Mouse (Mus musculus): ENCODE measurements around the gene Egfl7.
A peak's percentile ranks its signal among the peaks of the same experiment; 100 is the strongest.

Gene Egfl7

DNA sequence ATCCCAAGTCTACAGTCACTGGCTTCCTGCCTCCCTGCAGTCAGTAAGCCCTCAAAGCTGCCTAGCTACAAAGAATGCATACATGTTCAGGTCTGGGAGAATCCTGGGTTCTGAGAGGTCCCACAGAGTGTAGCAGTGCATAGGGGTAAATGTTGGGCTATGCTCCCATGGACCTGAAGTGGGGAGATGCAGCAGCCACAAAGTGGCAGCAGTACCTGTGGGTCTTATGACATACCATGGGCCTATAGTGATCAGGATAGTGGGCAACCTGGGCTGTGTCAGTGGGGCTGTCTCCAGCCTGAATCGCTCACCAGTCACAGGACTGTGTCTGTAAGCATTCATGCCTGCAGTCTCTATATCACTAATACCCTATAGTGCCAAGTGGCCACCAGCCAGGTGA, at the start of gene Egfl7:
Egfl7 (plus strand) TSS at position 301 of the 400 bp plus-strand sequence.
- DNase-seq (ENCODE audit: low read depth), result no peak

DNA sequence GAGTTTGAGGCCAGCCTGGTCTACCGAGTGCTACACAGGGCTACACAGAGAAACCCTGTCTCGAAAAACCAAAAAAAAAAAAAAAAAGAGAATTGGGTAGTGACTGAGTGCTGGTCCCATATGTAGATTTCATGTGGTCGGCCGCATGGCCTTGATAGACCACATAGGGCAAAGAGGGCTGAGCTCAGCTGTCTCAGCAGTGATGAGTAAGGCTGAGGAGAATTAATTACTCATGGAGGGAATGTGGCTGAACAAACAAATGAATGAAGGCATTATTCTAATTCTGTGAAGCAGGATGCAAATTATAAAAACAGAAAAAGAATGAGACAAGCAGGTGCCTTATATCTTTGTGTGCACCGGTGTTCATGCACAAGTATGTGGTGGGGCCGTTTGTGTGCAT, 48.0 kb upstream of the Egfl7 start:
- DNase-seq (ENCODE audit: low read depth), result no peak

DNA sequence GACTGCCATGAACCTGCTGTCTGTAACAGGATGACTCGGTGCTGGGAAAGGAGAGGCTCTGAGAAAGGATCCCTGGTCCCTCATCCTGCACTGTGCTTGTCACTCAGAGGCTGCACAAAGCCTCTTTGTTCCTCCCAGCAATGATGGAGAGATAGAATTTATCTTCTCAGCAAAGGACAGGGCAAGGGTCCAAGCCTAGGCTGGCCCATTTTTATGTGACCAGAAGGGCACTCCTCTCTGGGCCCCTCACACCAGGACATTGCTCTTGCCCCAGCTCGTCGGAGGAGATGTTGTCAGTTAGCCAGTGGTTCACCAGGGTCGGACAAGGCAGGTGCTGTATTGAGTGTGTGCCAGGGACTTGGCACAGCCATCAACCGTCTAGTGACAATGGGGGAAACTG, 46.6 kb upstream of the Egfl7 start:
- no peak for DNase-seq (ENCODE audit: low read depth)

DNA sequence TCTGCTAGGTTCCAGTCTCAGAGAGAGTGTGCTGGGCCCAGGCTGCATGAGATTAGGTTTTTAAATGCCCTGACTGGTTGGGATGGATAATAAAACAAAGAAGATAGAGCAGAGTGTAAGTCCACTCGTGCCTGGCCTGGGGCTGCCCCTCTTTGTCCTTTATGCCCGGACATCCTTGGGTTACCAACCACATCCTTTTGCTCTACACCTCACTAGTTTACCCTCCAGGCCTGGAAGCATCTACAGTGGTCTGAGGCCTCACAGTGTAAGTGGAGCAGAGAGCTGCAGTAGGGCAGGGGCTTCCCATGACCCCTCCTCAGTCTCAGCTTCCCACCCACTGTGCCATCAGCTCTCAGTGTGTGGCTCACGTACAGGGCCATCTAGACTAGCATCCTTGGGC, 45.7 kb upstream of the Egfl7 start:
- no peak for DNase-seq (ENCODE audit: low read depth)

DNA sequence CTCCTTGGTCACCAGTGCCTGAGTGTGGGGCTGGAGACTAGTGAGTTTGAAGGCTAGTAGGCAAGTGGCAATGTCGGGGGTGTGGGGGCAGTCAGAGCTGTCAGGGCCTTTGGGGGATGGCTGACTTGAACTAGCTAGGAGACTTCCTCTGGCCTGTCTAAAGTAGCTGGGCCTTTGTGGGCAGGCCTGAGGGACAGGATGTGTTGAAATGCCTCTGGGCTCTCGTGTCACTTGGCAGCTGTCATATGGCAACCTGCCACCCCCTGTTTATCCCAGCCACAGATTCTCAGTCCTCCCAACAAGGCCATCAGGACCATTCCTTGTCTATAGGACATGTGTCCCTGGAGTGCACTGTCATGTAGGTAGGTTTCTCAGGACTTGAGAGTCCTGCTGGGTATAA, 45.2 kb upstream of the Egfl7 start:
- no peak for DNase-seq (ENCODE audit: low read depth)

DNA sequence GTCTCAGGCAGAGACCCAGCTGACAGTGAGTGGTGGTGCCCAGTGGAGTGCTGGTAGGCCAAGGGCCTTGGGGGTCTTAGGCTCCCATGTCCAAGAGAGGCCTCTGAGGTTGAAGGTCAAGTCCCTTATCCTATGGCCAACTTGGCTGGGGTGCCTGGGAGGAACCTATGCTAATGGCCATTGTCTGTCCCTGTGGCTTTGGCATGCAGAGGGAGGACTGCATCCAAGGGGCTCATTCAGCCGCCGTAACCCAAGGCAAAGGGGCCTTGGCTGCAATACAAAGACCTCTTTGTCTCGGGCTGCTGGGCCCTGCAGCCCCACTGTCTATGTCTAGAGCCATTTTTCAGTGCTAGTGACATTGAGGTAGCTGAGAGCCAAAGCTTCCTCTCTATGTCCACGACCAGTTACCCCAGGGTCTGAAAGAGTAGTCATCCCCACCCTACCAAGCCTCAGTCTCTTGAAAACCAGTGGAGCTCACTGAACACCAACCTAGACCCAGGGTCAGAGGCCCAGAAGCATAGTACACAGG, 44.2 kb upstream of the Egfl7 start:
- DNase-seq (ENCODE audit: low read depth), result no peak

DNA sequence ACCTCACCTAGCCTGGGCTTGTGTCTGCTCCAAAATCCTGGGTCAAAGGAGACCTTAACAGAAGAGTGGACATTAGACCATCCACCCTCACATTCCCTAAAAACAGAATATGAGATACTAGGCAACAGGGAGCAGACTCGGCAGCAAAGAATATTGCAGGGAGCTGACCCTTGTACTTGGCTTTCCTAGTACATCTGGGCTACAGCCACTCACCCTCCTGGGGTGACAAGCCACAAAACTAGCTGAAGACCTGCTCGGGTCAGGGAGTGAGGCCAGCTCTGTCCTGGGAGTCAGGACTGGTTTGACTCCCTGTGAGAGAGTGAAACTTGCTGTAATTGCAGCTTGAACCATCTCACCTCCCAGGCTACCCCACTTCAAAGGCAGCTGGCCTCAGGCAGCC, 40.3 kb upstream of the Egfl7 start:
- DNase-seq (ENCODE audit: low read depth), result no peak

DNA sequence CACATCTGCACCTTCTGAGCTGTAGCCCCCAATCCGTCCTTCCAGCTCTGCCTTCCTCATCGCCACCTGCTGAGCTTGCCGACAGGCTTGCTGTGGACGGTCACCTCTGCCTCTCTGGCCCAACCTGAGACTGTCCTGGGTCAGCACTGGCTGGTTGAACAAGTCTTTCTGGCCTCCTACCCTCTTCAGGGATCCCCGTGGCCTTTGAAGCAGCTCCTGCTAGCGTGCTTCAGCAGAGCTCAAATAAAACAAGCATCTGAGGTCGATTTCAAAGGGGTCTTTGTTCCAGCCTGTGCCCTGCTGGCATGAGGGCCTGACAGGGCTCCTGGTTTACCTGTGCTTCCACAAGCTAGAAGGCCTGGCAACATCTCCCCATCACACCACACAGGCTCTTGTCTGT, 39.1 kb upstream of the Egfl7 start:
- no peak for DNase-seq (ENCODE audit: low read depth)

DNA sequence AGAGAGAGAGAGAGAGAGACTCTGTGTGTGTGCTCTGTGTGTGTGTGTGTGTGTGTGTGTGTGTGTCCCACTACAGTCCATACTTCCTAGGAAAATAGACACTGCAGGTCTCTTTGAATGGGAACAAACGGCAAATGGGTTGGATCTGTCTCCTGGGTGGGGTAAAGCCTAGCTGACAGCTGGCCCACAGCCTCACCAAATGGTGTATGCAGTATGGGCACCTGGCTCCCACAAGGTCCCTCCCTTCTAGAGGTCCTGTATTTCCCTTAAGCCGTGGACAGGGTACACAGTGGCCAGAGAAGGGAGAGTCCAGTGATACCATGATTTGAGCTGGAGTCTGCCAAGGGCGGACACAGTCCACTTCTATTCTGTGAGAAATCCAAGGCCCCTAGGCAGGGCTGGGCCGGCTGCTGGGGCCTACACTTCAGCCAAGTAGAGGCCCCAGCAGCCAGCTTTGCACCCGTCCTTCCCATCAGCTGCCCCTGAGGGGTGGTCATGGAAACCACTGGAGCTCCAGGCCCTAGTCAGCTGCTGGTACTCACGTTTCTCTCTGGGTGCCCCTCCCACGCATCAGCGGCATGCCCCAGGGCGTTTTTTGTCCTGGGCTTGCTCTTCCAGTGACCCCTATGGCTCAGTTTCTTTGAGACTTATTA, 38.4 kb upstream of the Egfl7 start:
- DNase-seq (ENCODE audit: low read depth), result no peak

DNA sequence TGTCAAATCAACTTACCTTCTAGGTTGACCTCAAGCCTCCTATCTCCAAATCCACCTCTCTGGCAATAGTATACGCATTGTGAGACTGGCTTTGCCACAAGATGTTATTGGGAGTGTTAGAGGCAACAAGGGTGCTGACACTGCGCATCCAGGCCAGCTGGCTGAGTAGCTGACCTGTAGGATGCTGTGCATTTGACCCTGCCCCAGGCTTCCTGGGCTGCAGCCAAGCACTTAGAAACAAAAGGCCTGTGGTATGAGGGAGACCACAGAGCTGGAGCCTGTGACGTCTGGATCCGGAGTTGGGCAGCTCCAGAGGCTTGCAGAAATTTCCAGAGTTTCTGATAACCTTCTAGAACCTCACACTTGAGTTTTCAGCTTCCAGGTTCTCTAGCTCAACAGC, 36.7 kb upstream of the Egfl7 start:
- no peak for DNase-seq (ENCODE audit: low read depth)

DNA sequence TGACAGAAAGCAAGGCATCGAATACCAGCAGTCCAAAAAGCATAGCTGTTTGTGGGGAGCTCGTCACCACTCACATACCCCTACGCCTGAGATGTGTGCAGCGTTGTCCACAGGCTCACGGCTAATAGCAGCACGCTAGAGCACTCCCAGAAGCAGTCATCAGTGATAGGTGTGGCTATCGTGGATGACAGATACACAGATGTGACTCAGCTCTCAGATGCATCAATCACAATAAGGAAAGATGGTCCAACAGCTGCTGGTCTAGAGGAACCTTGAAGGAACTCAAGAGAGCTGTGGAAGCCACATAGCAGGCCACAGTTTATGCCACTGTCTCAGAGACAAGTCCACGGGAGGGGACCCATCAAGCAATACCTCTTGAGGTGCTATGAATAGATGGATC, 36.0 kb upstream of the Egfl7 start:
- DNase-seq (ENCODE audit: low read depth), result no peak

DNA sequence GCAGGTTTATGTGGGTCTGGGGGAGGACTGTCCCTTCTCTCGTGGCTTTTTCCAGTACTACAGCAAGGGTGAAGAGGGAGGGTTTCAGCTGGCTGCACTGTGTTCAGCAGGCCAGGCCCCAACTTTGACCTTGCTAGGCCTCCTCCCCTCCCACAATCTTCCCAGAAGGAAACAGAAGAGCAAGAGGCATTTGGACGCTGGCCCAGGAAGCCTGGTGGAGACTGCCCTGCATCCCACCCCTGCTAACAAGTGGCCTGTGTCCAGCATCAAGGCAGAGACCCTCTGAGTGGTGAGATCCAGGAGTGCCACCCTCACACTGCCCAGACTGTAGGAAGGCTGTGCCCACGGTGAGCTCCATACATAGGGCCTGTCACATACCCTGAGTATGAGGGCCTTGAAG, 35.5 kb upstream of the Egfl7 start:
- no peak for DNase-seq (ENCODE audit: low read depth)

DNA sequence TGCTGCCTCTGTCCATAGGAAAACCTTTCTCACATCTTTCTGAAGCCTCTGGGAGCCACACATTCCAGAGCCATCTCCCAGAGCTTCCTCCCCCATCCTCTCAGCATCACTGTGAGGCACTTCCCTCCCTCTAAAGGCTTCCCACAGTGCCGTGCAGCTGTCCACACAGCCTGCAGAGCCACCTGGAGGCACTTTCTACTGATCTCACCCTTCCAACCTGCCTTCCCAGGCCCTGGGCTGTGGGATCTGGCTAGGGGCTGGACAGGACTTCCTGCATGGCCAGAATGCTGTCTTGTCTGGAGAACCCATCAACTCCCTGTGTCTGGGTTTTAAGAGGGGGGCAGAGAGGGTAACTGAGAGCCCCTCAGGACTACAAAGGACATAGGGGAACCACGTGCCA, 32.3 kb upstream of the Egfl7 start:
- DNase-seq (ENCODE audit: low read depth), result no peak

DNA sequence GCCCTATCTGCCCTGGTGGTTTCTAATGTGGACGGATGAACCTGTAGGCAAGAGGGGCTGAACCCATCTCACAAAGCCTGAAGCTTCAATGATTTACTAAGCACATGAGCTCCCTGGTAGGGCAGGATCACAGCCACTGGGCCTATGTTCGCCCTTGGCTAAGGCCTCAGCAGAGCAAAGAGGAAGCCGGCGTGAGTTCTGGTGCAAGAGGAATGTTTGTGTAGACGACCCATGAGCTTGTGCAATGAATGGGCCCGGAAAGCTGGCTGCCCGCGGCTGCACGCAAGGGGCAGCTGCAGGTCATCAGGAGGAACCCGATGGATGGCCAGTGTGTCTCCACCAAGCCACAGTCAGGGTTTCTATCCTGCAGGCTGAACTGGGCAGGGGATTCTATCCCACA, 30.0 kb upstream of the Egfl7 start:
- DNase-seq (ENCODE audit: low read depth), result no peak

DNA sequence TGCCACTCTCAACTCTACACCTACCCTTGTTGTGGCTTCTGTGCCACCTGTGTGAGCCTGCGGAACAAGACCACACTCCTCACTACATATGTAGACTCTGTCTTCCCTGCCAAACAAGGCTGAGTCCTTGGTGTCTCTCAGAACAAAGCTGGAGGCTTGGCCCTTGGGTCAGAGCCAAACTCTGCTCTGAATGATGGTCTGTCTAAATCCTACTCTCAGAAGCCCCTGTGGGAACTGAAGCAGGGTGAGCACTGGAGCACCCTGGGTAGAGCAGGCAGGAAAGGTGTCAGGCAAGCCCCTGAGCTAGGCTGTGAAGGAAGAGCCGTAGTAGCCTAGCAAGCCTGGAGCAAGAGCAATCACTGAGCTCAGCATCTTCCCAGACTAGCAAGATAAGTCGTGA, 29.6 kb upstream of the Egfl7 start:
- no peak for DNase-seq (ENCODE audit: low read depth)

DNA sequence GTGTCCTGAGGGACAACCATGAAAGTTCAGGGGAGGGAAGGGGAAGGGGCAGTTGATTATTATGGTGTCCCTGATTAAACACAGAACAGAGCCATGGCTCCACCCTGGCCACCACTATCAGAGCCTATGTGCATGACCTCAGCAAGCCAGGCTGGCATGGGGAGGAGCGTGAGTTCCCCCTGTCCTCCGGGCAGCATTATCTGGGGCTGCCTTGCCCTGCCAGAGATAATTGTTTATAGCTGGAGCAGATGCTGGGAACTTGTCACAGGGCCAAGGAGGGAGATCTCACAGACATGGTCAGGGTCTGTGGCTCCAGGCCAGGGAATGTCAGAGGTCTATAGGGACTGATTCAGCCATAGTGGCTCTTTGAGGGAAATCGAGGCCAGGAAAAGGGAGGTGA, 29.0 kb upstream of the Egfl7 start:
- DNase-seq (ENCODE audit: low read depth), result no peak

DNA sequence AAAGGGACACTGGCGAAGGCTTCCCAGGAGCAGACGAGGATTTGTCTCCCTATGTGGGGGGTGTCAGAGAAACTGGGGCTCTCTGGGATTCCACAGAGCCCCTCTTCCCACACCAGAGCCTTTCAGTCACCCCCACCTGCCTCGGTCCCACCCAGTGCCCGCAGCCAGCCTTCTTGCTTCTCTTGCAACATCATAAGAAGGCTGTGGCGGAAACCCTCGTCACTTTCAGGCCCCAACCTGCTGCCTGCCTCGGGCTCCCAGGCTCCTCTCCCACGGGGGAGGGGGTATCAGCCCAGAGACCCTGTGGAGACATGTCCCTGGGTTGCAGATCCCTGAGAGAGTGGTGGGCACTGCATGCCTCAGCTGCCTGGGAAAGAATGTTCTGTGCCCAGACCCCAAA, 28.4 kb upstream of the Egfl7 start:
- DNase-seq (ENCODE audit: low read depth), result no peak

DNA sequence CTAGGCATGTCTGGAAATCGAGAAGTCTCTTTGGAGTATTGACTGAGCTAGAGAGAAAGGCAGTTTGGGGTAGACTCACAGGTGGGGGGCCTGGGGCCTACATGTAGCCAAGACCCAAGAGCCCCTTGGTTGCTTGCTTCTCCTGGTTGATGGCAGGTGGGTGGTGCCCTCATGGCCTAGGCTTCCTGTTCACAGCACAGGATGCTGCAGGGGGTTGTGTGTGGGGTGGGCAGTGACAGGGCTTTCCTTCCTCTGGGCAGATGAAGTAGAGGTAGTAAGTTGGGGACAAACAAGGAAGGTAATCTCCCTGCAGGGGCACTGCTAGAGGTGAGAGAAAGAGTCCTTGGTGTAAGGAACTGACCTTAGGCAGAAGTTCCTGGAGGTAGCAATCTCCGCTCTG, 27.7 kb upstream of the Egfl7 start:
- peak; percentile 18 for DNase-seq (ENCODE audit: low read depth)

DNA sequence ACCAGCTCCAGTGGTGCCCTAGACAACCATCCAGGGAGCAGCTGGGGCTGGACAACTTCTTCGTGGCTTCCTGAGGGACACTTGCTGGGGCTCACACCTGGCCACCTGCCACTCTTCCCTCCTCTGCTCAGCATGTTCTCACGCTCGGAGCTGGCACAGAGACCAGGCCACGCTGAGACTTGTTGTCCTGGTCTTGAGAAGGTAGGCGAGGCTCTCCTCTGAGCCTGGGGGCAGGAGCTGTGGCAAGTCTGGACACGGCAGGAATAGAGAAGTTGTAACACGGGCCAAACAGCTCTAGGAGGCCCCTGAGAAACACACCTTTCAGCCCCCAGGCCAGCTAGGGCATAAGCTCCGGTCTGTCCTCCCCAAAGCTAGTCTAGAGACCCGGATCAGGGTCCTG, 25.9 kb upstream of the Egfl7 start:
- DNase-seq (ENCODE audit: low read depth), result no peak

DNA sequence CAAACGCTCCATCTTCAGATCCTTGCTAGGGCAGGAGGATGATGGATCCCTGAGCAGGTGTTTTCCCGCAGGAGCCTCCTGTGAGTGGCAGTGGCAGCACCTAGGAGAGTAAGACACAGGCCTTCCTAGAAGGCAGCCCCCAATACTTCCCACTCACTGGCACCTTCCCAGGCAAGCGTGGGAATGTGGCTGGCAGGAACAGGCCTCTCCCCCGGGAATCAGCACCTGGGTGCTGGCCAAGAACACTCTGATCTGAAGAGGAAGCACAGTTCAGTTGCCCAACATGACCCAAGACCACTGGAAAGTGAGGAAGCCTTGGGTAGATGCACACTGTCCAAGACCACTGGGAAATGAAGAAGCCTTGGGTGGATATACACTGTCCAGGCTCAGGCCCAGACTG, 24.7 kb upstream of the Egfl7 start:
- no peak for DNase-seq (ENCODE audit: low read depth)

DNA sequence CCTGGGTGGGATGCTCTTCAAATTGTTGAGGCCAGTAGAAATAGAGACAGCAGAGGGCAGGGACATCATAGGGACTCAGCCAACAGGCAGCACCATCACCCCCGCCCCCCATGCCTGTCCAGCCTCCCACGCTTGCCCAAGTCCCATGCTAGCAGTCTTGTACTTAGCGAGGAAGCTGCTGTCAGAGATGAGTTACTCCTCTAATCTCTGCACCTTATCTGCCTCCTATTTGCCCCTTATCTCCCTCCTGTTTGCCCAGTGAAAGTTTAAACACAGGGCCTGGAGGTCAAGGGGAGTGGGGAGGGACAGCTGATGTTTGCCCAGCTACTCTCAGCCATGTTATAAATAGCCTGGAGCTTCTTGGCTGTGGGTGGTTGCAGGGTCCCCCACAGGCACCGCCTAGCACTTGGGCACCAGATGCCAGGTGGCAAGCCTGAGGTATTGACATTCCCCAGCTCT, 23.2 kb upstream of the Egfl7 start:
- no peak for DNase-seq (ENCODE audit: low read depth)

DNA sequence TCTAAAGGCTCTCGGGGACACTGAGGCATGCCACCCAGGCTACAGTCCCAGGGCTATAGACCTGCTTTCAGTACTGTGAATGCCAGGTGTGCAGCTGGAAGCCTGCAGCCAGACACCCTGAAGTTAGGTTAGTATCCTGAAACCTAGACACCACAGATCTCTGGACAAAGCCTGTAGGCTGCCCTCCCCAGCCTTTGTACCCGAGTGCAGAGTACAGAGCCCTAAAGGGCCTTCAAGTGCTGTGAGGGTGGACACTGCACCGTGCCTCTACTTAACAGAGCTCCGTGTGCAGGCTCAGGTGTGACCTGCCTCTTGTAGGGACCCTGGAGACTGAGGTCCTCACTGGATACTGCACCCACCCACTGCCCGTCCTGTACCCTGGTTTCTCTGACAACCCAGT, 19.3 kb upstream of the Egfl7 start:
- no peak for DNase-seq (ENCODE audit: low read depth)

DNA sequence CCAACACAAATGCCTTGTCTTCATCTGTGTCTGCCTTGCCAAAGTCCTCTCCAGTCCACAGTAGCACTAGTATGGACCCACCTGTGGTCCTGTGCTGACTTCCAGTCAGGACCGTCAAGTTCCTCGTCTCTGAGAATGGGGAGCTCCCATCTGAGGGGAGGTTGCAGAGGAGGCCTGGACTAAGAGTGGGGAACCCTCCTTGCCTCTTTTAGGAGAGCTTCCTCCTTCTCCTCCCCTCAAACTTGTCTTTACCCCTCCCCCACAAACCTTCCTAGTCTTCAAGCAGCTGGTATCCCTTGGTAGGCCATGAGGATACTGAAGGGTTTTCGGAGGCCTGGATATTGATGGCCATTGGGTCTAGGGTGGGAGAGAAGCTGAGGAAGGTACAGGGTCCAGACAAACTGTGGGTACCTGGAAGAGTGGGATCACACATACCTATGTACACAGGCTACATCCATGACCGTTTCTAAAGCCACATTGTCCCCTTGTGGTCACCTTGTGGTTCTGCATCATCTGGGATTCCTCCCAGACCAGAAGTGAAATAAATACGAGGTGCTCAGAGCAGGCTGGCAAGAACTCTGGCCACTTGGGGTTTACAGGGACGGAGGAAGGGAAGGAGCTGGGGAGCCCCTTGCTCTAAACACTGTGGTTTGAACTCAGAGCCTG, 18.3 kb upstream of the Egfl7 start:
- DNase-seq (ENCODE audit: low read depth), result peak; percentile 62

DNA sequence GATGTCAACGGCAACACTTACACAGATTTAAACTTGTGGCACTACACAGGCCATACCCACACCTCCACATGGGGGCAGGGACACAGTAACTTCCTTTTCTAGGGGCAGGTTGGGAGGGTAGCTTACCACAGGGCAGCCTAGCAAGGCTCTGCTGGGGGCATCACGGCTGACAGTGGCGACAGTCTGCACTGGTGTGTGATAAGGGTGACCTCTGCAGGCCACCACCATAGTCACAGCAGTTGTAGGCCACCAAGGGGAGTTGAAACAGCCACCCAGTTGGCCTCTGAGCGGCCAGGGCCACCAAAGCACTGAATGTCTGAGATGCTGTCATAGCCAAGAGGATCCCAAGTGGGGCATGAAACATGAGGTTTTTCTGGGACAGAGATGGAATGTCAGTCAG, 13.6 kb upstream of the Egfl7 start:
- peak; percentile 77 for DNase-seq (ENCODE audit: low read depth)
